Mouse (Mus musculus): Measurements from ENCODE around the gene Nacc2. TPM values are rescaled to one million over a fixed set of nuclear protein-coding genes. Genes with fewer than 3 reads are reported as not detected.
A peak's percentile ranks its signal among the peaks of the same experiment; 100 is the strongest.

Gene Nacc2
- polyA plus RNA-seq, 1 experiment: 124 TPM

GRCm38 (mm10) chr2:26138252-26139033, 15.4 kb upstream of the Nacc2 start:
- Histone ChIP-seq H3K4me3 (replicated peaks; ENCODE audit: insufficient read depth, low read depth, low read length) (no peak overlapping the region), H3K27me3 (ENCODE audit: control insufficient read depth, insufficient read depth, low read length) (no peaks in the 10 kb centered on the region), H3K4me1 (ENCODE audit: control insufficient read depth, insufficient read depth, low read length) (peaks cover 28% of the 10 kb centered on the region), H3K27ac (ENCODE audit: insufficient read depth, low read length) (peak overlapping the region; percentile 84; the same call in 1 of the 2 replicates)
- no peak for DNase-seq
- TF ChIP-seq CTCF (IDR thresholded peaks at IDR 0.05; ENCODE audit: borderline replicate concordance, insufficient read depth, low read depth, low read length) (no peak), POLR2A (IDR thresholded peaks at IDR 0.05; ENCODE audit: borderline replicate concordance, insufficient read depth, low read length) (no peak)
- WGBS: 88% methylated on average over 31 of the region's 31 CpGs

- no peaks in the 10 kb centered on the region for H3K27me3 ChIP-seq (ENCODE audit: control insufficient read depth, insufficient read depth, low read length)
- no peak overlapping the region for H3K27ac ChIP-seq (ENCODE audit: insufficient read depth, low read length)
- H3K4me3 ChIP-seq (replicated peaks; ENCODE audit: insufficient read depth, low read depth, low read length): no peak overlapping the region
- no peak for TF ChIP-seq POLR2A (IDR thresholded peaks at IDR 0.05; ENCODE audit: borderline replicate concordance, insufficient read depth, low read length)
- TF ChIP-seq CTCF (IDR thresholded peaks at IDR 0.05; ENCODE audit: borderline replicate concordance, insufficient read depth, low read depth, low read length): no peak
- H3K4me1 ChIP-seq (ENCODE audit: control insufficient read depth, insufficient read depth, low read length): peaks cover 25% of the 10 kb centered on the region
- 93% methylated on average over 2 of the region's 2 CpGs for WGBS
- DNase-seq: no peak
These were observed 11.6 kb upstream of the Nacc2 start for GRCm38 (mm10) chr2:26134591-26134990.

GRCm38 (mm10) chr2:26132628-26133551, 9.9 kb upstream of the Nacc2 start:
- DNase-seq: peak; percentile 83 to 85
- peaks cover 15% of the 10 kb centered on the region for H3K4me1 ChIP-seq (ENCODE audit: control insufficient read depth, insufficient read depth, low read length)
- WGBS: 4% methylated on average over 25 of the region's 25 CpGs

GRCm38 (mm10) chr2:26131327-26131726, 8.3 kb upstream of the Nacc2 start:
- WGBS: 79% methylated on average over 2 of the region's 2 CpGs
- Histone ChIP-seq H3K27ac (ENCODE audit: insufficient read depth, low read length) (no peak overlapping the region), H3K4me3 (replicated peaks; ENCODE audit: insufficient read depth, low read depth, low read length) (no peak overlapping the region), H3K4me1 (ENCODE audit: control insufficient read depth, insufficient read depth, low read length) (peaks cover 12% of the 10 kb centered on the region), H3K27me3 (ENCODE audit: control insufficient read depth, insufficient read depth, low read length) (no peaks in the 10 kb centered on the region)
- TF ChIP-seq POLR2A (IDR thresholded peaks at IDR 0.05; ENCODE audit: borderline replicate concordance, insufficient read depth, low read length) (no peak), CTCF (IDR thresholded peaks at IDR 0.05; ENCODE audit: borderline replicate concordance, insufficient read depth, low read depth, low read length) (no peak)
- DNase-seq: no peak

More at GRCm38 (mm10) chr2:26132628-26133551, 9.9 kb upstream of the Nacc2 start:
- peak overlapping the region; percentile 81 for H3K27ac ChIP-seq (ENCODE audit: insufficient read depth, low read length)
- 0 out of 2 replicates have a peak, but pooled peaks have one; percentile 30 for TF ChIP-seq POLR2A (IDR thresholded peaks at IDR 0.05; ENCODE audit: borderline replicate concordance, insufficient read depth, low read length)
- peak; percentile 24; the same call in 1 of the 2 replicates for TF ChIP-seq CTCF (IDR thresholded peaks at IDR 0.05; ENCODE audit: borderline replicate concordance, insufficient read depth, low read depth, low read length)
- H3K4me3 ChIP-seq (replicated peaks; ENCODE audit: insufficient read depth, low read depth, low read length): peak overlapping the region; percentile 29
- H3K27me3 ChIP-seq (ENCODE audit: control insufficient read depth, insufficient read depth, low read length): no peaks in the 10 kb centered on the region

- Histone ChIP-seq H3K27me3 (ENCODE audit: control insufficient read depth, insufficient read depth, low read length) (no peaks in the 10 kb centered on the region), H3K4me3 (replicated peaks; ENCODE audit: insufficient read depth, low read depth, low read length) (no peak overlapping the region), H3K4me1 (ENCODE audit: control insufficient read depth, insufficient read depth, low read length) (peaks cover 12% of the 10 kb centered on the region), H3K27ac (ENCODE audit: insufficient read depth, low read length) (no peak overlapping the region)
- WGBS: 66% methylated on average over 3 of the region's 3 CpGs
- TF ChIP-seq POLR2A (IDR thresholded peaks at IDR 0.05; ENCODE audit: borderline replicate concordance, insufficient read depth, low read length) (no peak), CTCF (IDR thresholded peaks at IDR 0.05; ENCODE audit: borderline replicate concordance, insufficient read depth, low read depth, low read length) (no peak)
- no peak for DNase-seq
These were observed 6.9 kb upstream of the Nacc2 start for GRCm38 (mm10) chr2:26129962-26130361.

GRCm38 (mm10) chr2:26129346-26129745, 6.3 kb upstream of the Nacc2 start:
- WGBS: 94% methylated on average over 2 of the region's 2 CpGs

GRCm38 (mm10) chr2:26122171-26123078, 595 bp downstream of the Nacc2 start:
- Histone ChIP-seq H3K27ac (ENCODE audit: insufficient read depth, low read length) (peak overlapping the region; percentile 87), H3K27me3 (ENCODE audit: control insufficient read depth, insufficient read depth, low read length) (no peaks in the 10 kb centered on the region), H3K4me3 (replicated peaks; ENCODE audit: insufficient read depth, low read depth, low read length) (peak overlapping the region; percentile 100), H3K4me1 (ENCODE audit: control insufficient read depth, insufficient read depth, low read length) (peaks cover 41% of the 10 kb centered on the region)
- peak; percentile 29; the same call in 1 of the 2 replicates for TF ChIP-seq POLR2A (IDR thresholded peaks at IDR 0.05; ENCODE audit: borderline replicate concordance, insufficient read depth, low read length)
- no peak for TF ChIP-seq CTCF (IDR thresholded peaks at IDR 0.05; ENCODE audit: borderline replicate concordance, insufficient read depth, low read depth, low read length)
- under 1% methylated on average over 107 of the region's 109 CpGs for WGBS
- peak; percentile 85 to 87 for DNase-seq

More at GRCm38 (mm10) chr2:26129346-26129745, 6.3 kb upstream of the Nacc2 start:
- no peak for TF ChIP-seq POLR2A (IDR thresholded peaks at IDR 0.05; ENCODE audit: borderline replicate concordance, insufficient read depth, low read length)
- TF ChIP-seq CTCF (IDR thresholded peaks at IDR 0.05; ENCODE audit: borderline replicate concordance, insufficient read depth, low read depth, low read length): no peak
- DNase-seq: no peak
- Histone ChIP-seq H3K27ac (ENCODE audit: insufficient read depth, low read length) (no peak overlapping the region), H3K4me1 (ENCODE audit: control insufficient read depth, insufficient read depth, low read length) (peaks cover 12% of the 10 kb centered on the region), H3K27me3 (ENCODE audit: control insufficient read depth, insufficient read depth, low read length) (no peaks in the 10 kb centered on the region), H3K4me3 (replicated peaks; ENCODE audit: insufficient read depth, low read depth, low read length) (no peak overlapping the region)
